Mouse (Mus musculus) hindbrain, embryonic 15.5 days (tissue): ENCODE results near the gene Mical1. TPM values are rescaled to one million over a fixed set of nuclear protein-coding genes. Genes with fewer than 3 reads are reported as not detected.

ENCODE experiments used
- ATAC-seq: fragments of 200-750 bp; cut with Nextera tagmentation; 2 replicates; pipeline ENCODE4 v1.8.0; 2017; ENCODE audit warnings: low read depth, moderate number of reproducible peaks, moderate TSS enrichment; ENCODE audit not compliant: low FRiP score
- H3K27ac ChIP-seq: fragments of 300-500 bp; sonication (generic); replicated peaks from 2 replicates; pipeline ENCODE4 v1.5.1; 2015; ENCODE audit warnings: mild to moderate bottlenecking, inconsistent platforms
- H3K27me3 ChIP-seq: fragments of 300-500 bp; sonication (generic); 2 replicates; pipeline ENCODE4 v1.6.1; 2015; ENCODE audit warnings: control low read depth, inconsistent platforms
- H3K36me3 ChIP-seq: fragments of 300-500 bp; sonication (generic); 2 replicates; pipeline ENCODE4 v1.6.1; 2015; ENCODE audit warnings: control low read depth, inconsistent platforms
- H3K4me1 ChIP-seq: fragments of 300-500 bp; sonication (generic); replicated peaks from 2 replicates; pipeline ENCODE4 v1.6.1; 2015; ENCODE audit warnings: control low read depth, inconsistent platforms
- H3K4me2 ChIP-seq: fragments of 300-500 bp; sonication (generic); 2 replicates; pipeline ENCODE4 v1.6.1; 2015; ENCODE audit warnings: moderate library complexity, mild to moderate bottlenecking, inconsistent platforms
- H3K4me3 ChIP-seq: fragments of 300-500 bp; sonication (generic); 2 replicates; pipeline ENCODE4 v1.5.1; 2015; ENCODE audit warnings: mild to moderate bottlenecking, inconsistent platforms
- H3K9ac ChIP-seq: fragments of 300-500 bp; sonication (generic); 2 replicates; pipeline ENCODE4 v1.6.1; 2015; ENCODE audit warnings: inconsistent platforms
- H3K9me3 ChIP-seq: fragments of 300-500 bp; sonication (generic); 2 replicates; pipeline ENCODE4 v1.6.1; 2016; ENCODE audit warnings: control low read depth, inconsistent platforms
- WGBS: fragments of 180-500 bp; shearing (Covaris S2); methylation state at CpG from one replicate; pipeline ENCODE4 v1.1.7; 2015; 5-methylcytosine and 5-hydroxymethylcytosine counted together
- polyA plus RNA-seq: library from polyadenylated mRNA; unstranded; fragments of >200 nt; fragmentation: Nextera tagmentation; extraction: Ambion mirVana; gene quantifications from 2 replicates; pipeline ENCODE4 v1.2.1, GENCODE M21; 2015

The Mical1 gene
- polyA plus RNA-seq, 1 experiment from 2014 or later = 29.1 TPM

GRCm38 (mm10) chr10:41461057-41461722 is 14.9 kb upstream of the Mical1 start:
- no peak overlapping the region for H3K27ac ChIP-seq
- no peaks in the 10 kb centered on the region for H3K27me3 ChIP-seq
- no peak overlapping the region for H3K9ac ChIP-seq
- no peak for ATAC-seq
- no peaks in the 10 kb centered on the region for H3K9me3 ChIP-seq
- no peak overlapping the region for H3K4me2 ChIP-seq
- H3K36me3 ChIP-seq = peaks cover 28% of the 10 kb centered on the region
- WGBS = 78% methylated on average over 3 of the region's 3 CpGs
- no peaks in the 10 kb centered on the region for H3K4me1 ChIP-seq
- H3K4me3 ChIP-seq = no peak overlapping the region

GRCm38 (mm10) chr10:41464401-41464955 is 11.6 kb upstream of the Mical1 start:
- Histone ChIP-seq H3K9ac (no peak overlapping the region), H3K4me1 (no peaks in the 10 kb centered on the region), H3K4me2 (no peak overlapping the region), H3K27ac (no peak overlapping the region), H3K36me3 (peaks cover 21% of the 10 kb centered on the region), H3K4me3 (no peak overlapping the region), H3K9me3 (no peaks in the 10 kb centered on the region), H3K27me3 (no peaks in the 10 kb centered on the region)
- WGBS = 35% methylated on average over 15 of the region's 15 CpGs
- ATAC-seq = peak; percentile 61; the same call in 1 of the 2 replicates

- Histone ChIP-seq H3K36me3 (peaks cover 21% of the 10 kb centered on the region), H3K4me3 (no peak overlapping the region), H3K27me3 (no peaks in the 10 kb centered on the region), H3K9ac (no peak overlapping the region), H3K27ac (no peak overlapping the region), H3K9me3 (no peaks in the 10 kb centered on the region), H3K4me1 (no peaks in the 10 kb centered on the region), H3K4me2 (no peak overlapping the region)
- ATAC-seq = no peak
- 26% methylated on average over 6 of the region's 6 CpGs for WGBS
Observed at GRCm38 (mm10) chr10:41467325-41467724, 8.8 kb upstream of the Mical1 start.

GRCm38 (mm10) chr10:41470693-41471092 is 5.4 kb upstream of the Mical1 start:
- Histone ChIP-seq H3K27me3 (no peaks in the 10 kb centered on the region), H3K36me3 (0 out of 2 replicates have a peak, but pooled peaks cover 8% of the 10 kb centered on the region), H3K4me2 (no peak overlapping the region), H3K9ac (no peak overlapping the region), H3K27ac (no peak overlapping the region), H3K4me3 (no peak overlapping the region), H3K9me3 (no peaks in the 10 kb centered on the region), H3K4me1 (peaks cover under 1% of the 10 kb centered on the region)
- WGBS = 80% methylated on average over 3 of the region's 3 CpGs
- ATAC-seq = no peak

GRCm38 (mm10) chr10:41472534-41472933 is 3.6 kb upstream of the Mical1 start:
- H3K4me2 ChIP-seq = no peak overlapping the region
- H3K4me3 ChIP-seq = no peak overlapping the region
- H3K27ac ChIP-seq = no peak overlapping the region
- no peaks in the 10 kb centered on the region for H3K27me3 ChIP-seq
- ATAC-seq = no peak
- peaks cover 19% of the 10 kb centered on the region for H3K4me1 ChIP-seq
- no peak overlapping the region for H3K9ac ChIP-seq
- H3K9me3 ChIP-seq = no peaks in the 10 kb centered on the region
- 0 out of 2 replicates have a peak, but pooled peaks cover 6% of the 10 kb centered on the region for H3K36me3 ChIP-seq

- Histone ChIP-seq H3K9me3 (no peaks in the 10 kb centered on the region), H3K4me1 (peaks cover 24% of the 10 kb centered on the region), H3K27ac (no peak overlapping the region), H3K9ac (no peak overlapping the region), H3K36me3 (0 out of 2 replicates have a peak, but pooled peaks cover 6% of the 10 kb centered on the region), H3K27me3 (no peaks in the 10 kb centered on the region), H3K4me3 (no peak overlapping the region), H3K4me2 (no peak overlapping the region)
- WGBS = 76% methylated on average over 5 of the region's 5 CpGs
- ATAC-seq = no peak
Observed at GRCm38 (mm10) chr10:41472962-41473481, 3.1 kb upstream of the Mical1 start.

GRCm38 (mm10) chr10:41473782-41474468 is 2.2 kb upstream of the Mical1 start:
- Histone ChIP-seq H3K9ac (no peak overlapping the region), H3K4me1 (peaks cover 24% of the 10 kb centered on the region), H3K4me2 (no peak overlapping the region), H3K36me3 (no peaks in the 10 kb centered on the region), H3K9me3 (no peaks in the 10 kb centered on the region), H3K27me3 (no peaks in the 10 kb centered on the region), H3K27ac (no peak overlapping the region), H3K4me3 (no peak overlapping the region)
- WGBS = 84% methylated on average over 6 of the region's 6 CpGs
- ATAC-seq = no peak

- H3K9ac ChIP-seq = no peak overlapping the region
- H3K9me3 ChIP-seq = no peaks in the 10 kb centered on the region
- no peak overlapping the region for H3K4me3 ChIP-seq
- H3K36me3 ChIP-seq = no peaks in the 10 kb centered on the region
- H3K4me1 ChIP-seq = peaks cover 24% of the 10 kb centered on the region
- H3K4me2 ChIP-seq = no peak overlapping the region
- WGBS = 89% methylated on average over 1 of the region's 1 CpGs
- ATAC-seq = no peak
- no peaks in the 10 kb centered on the region for H3K27me3 ChIP-seq
- no peak overlapping the region for H3K27ac ChIP-seq
Observed at GRCm38 (mm10) chr10:41474981-41475391, 1.1 kb upstream of the Mical1 start.

- Histone ChIP-seq H3K27ac (peak overlapping the region; percentile 81), H3K4me1 (peaks cover 28% of the 10 kb centered on the region), H3K4me3 (peak overlapping the region; percentile 55), H3K9me3 (no peaks in the 10 kb centered on the region), H3K36me3 (no peaks in the 10 kb centered on the region), H3K27me3 (no peaks in the 10 kb centered on the region), H3K9ac (peak overlapping the region; percentile 63), H3K4me2 (peak overlapping the region; percentile 97)
- WGBS = under 1% methylated on average over 9 of the region's 9 CpGs
- 0 out of 2 replicates have a peak, but pooled peaks have one; percentile 0 for ATAC-seq
Observed at GRCm38 (mm10) chr10:41477018-41477277, 834 bp downstream of the Mical1 start.

GRCm38 (mm10) chr10:41477278-41478181 is 1.4 kb downstream of the Mical1 start:
- Histone ChIP-seq H3K4me3 (peak overlapping the region; percentile 55), H3K9me3 (no peaks in the 10 kb centered on the region), H3K9ac (peak overlapping the region; percentile 63), H3K27ac (peak overlapping the region; percentile 81), H3K27me3 (no peaks in the 10 kb centered on the region), H3K4me1 (peaks cover 28% of the 10 kb centered on the region), H3K4me2 (peak overlapping the region; percentile 97), H3K36me3 (no peaks in the 10 kb centered on the region)
- 3% methylated on average over 20 of the region's 20 CpGs for WGBS
- ATAC-seq = peak; percentile 72

GRCm38 (mm10) chr10:41479961-41480360 is 3.8 kb downstream of the Mical1 start:
- no peak for ATAC-seq
- Histone ChIP-seq H3K4me3 (no peak overlapping the region), H3K27ac (no peak overlapping the region), H3K36me3 (no peaks in the 10 kb centered on the region; the same call in 1 of the 2 replicates), H3K4me1 (peaks cover 28% of the 10 kb centered on the region), H3K27me3 (no peaks in the 10 kb centered on the region), H3K4me2 (no peak overlapping the region), H3K9me3 (no peaks in the 10 kb centered on the region), H3K9ac (no peak overlapping the region)
- 87% methylated on average over 3 of the region's 3 CpGs for WGBS
